Mouse (Mus musculus) liver, embryonic 15.5 days (tissue): ENCODE results near the gene Nek9. TPM values are rescaled to one million over a fixed set of nuclear protein-coding genes. Genes with fewer than 3 reads are reported as not detected.

Experiments used
- ATAC-seq: fragments of 200-750 bp; cut with Nextera tagmentation; 2 replicates; pipeline ENCODE4 v1.8.0; 2017; ENCODE audit warnings: moderate number of reproducible peaks, mild to moderate bottlenecking, moderate library complexity; ENCODE audit not compliant: insufficient read depth
- H3K27ac ChIP-seq: fragments of 300-500 bp; sonication (generic); replicated peaks from 2 replicates; pipeline ENCODE4 v1.5.1; 2015; ENCODE audit warnings: mild to moderate bottlenecking, inconsistent platforms
- H3K27me3 ChIP-seq: fragments of 300-500 bp; sonication (generic); 2 replicates; pipeline ENCODE4 v1.6.1; 2015; ENCODE audit warnings: mild to moderate bottlenecking, inconsistent platforms
- H3K36me3 ChIP-seq: fragments of 300-500 bp; sonication (generic); replicated peaks from 2 replicates; pipeline ENCODE4 v1.6.1; 2015; ENCODE audit warnings: moderate library complexity, mild to moderate bottlenecking, inconsistent platforms
- H3K4me1 ChIP-seq: fragments of 300-500 bp; sonication (generic); replicated peaks from 2 replicates; pipeline ENCODE4 v1.6.1; 2015; ENCODE audit warnings: inconsistent platforms
- H3K4me2 ChIP-seq: fragments of 300-500 bp; sonication (generic); 2 replicates; pipeline ENCODE4 v1.6.1; 2015; ENCODE audit warnings: moderate library complexity, mild to moderate bottlenecking, inconsistent platforms
- H3K4me3 ChIP-seq: fragments of 300-500 bp; sonication (generic); replicated peaks from 2 replicates; pipeline ENCODE4 v1.5.1; 2015; ENCODE audit warnings: mild to moderate bottlenecking, inconsistent platforms
- H3K9ac ChIP-seq: fragments of 300-500 bp; sonication (generic); 2 replicates; pipeline ENCODE4 v1.6.1; 2015; ENCODE audit warnings: moderate library complexity, mild to moderate bottlenecking, inconsistent platforms
- H3K9me3 ChIP-seq: fragments of 300-500 bp; sonication (generic); replicated peaks from 2 replicates; pipeline ENCODE4 v1.6.1; 2016; ENCODE audit warnings: inconsistent platforms
- WGBS: fragments of 180-500 bp; shearing (Covaris S2); methylation state at CpG from one replicate; pipeline ENCODE4 v1.1.7; 2015; ENCODE audit warnings: mixed read lengths; ENCODE audit not compliant: insufficient replicate concordance; 5-methylcytosine and 5-hydroxymethylcytosine counted together
- polyA plus RNA-seq: library from polyadenylated mRNA; unstranded; fragments of >200 nt; fragmentation: Nextera tagmentation; extraction: Ambion mirVana; gene quantifications from 2 replicates; pipeline ENCODE4 v1.2.1, GENCODE M21; 2015

The Nek9 gene
- polyA plus RNA-seq, 1 experiment from 2014 or later = 5.7 TPM

DNA sequence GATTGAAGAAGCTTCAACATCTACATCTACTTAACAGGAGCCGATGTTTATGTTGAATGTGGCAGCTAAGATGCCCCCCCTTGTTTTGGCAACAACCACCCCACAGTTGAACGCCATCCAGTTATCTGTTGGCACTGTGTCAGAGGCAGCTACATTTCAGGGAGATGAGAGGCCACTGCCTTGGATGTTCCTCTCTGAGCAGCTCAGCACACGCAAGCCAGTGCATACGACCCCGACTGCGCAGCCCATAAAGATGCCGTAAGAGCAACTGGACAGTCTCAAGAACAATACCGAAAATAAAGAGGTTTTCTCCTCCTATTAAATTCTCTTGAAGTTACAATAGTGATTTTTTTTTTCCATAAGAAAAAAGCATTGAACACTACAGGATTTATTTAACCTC is 74.6 kb downstream of the Nek9 start:
- no peak overlapping the region for H3K27ac ChIP-seq
- ATAC-seq = no peak

DNA sequence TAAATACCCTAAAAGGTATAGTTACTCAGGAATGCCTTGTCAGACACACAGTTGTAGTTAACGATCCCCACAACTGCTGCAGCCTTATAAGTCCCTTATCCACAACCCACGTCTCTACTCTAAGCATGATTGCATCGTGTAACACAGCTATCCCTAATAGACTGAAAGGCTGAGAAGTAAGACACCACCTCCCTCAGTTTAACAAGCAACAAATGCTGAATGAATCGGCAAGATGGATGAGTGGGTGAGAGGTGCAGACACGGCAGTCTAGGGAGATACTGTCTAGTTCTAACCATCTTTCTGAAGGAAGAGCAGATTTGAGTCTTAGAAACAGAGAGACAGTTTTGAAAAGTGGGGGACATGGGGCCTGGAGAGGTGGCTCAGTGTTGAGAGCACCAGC is 76.0 kb downstream of the Nek9 start:
- Histone ChIP-seq H3K4me1 (no peaks in the 10 kb centered on the region), H3K36me3 (no peaks in the 10 kb centered on the region), H3K27ac (no peak overlapping the region), H3K4me2 (no peak overlapping the region), H3K9ac (no peak overlapping the region), H3K9me3 (no peaks in the 10 kb centered on the region), H3K27me3 (no peaks in the 10 kb centered on the region), H3K4me3 (no peak overlapping the region)
- WGBS = 52% methylated on average over 5 of the region's 5 CpGs
- ATAC-seq = no peak

More for the DNA sequence above, 74.6 kb downstream of the Nek9 start:
- Histone ChIP-seq H3K9ac (no peak overlapping the region), H3K36me3 (no peaks in the 10 kb centered on the region), H3K4me3 (no peak overlapping the region), H3K4me1 (no peaks in the 10 kb centered on the region), H3K27me3 (no peaks in the 10 kb centered on the region), H3K9me3 (no peaks in the 10 kb centered on the region), H3K4me2 (no peak overlapping the region)
- 85% methylated on average over 8 of the region's 8 CpGs for WGBS

DNA sequence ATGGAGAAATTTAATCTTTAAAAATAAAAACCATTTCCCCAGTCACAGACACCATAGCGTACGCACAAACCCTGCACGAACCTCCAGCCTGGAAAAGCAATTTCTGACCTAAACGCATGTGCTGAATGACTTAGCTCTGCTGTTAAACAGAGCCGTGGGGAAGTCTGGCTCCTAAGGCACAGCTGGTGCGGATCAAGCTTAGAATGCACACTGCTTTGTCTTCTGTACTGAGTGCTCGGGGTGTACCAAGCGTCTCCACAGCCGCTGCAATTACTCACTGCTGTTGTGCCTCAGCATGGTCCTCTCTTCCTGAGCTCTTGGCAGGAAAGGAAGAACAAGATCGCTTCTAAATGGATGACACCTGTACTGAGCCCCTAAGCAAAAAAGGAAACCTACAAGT is 76.7 kb downstream of the Nek9 start:
- H3K36me3 ChIP-seq = no peaks in the 10 kb centered on the region
- no peak for ATAC-seq
- H3K27ac ChIP-seq = no peak overlapping the region
- WGBS = 72% methylated on average over 10 of the region's 10 CpGs
- H3K4me2 ChIP-seq = no peak overlapping the region
- H3K4me3 ChIP-seq = no peak overlapping the region
- H3K9ac ChIP-seq = no peak overlapping the region
- H3K4me1 ChIP-seq = no peaks in the 10 kb centered on the region
- no peaks in the 10 kb centered on the region for H3K9me3 ChIP-seq
- no peaks in the 10 kb centered on the region for H3K27me3 ChIP-seq

DNA sequence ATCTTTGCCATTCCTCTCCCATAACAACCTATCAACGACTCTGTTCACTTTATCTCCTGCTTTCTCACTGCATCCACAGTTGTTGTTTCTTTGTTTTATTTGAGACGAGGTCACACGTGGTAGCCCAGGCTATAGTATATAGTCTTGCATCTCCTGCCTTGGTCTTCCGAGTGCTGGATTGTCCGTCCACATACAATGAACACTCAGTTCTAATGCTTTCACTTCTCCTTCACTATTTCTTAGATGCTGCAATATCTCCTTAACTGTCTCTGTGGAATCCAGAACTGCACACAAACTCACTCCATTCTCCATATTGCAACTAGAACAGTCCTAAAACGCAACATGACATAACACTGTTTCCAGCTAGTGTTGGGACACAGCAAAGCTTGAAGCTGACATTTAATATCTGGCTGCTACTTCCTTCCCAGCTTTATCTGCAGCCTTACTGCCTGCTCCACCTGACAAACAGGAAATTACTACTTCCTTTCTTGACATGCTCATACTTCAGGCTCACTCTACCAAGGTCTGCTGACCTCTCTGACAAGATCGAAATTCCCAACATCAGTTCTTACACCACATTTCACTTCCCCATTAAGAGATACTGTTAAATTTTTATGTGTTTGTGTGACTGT is 82.0 kb downstream of the Nek9 start:
- Histone ChIP-seq H3K27me3 (no peaks in the 10 kb centered on the region), H3K4me1 (peaks cover 7% of the 10 kb centered on the region; the same call in 1 of the 2 replicates), H3K36me3 (no peaks in the 10 kb centered on the region), H3K4me2 (no peak overlapping the region), H3K9ac (no peak overlapping the region), H3K9me3 (no peaks in the 10 kb centered on the region), H3K4me3 (no peak overlapping the region), H3K27ac (peak overlapping the region; percentile 39; the same call in 1 of the 2 replicates)
- 16% methylated on average over 7 of the region's 7 CpGs for WGBS
- ATAC-seq = peak; percentile 18; the same call in 1 of the 2 replicates

DNA sequence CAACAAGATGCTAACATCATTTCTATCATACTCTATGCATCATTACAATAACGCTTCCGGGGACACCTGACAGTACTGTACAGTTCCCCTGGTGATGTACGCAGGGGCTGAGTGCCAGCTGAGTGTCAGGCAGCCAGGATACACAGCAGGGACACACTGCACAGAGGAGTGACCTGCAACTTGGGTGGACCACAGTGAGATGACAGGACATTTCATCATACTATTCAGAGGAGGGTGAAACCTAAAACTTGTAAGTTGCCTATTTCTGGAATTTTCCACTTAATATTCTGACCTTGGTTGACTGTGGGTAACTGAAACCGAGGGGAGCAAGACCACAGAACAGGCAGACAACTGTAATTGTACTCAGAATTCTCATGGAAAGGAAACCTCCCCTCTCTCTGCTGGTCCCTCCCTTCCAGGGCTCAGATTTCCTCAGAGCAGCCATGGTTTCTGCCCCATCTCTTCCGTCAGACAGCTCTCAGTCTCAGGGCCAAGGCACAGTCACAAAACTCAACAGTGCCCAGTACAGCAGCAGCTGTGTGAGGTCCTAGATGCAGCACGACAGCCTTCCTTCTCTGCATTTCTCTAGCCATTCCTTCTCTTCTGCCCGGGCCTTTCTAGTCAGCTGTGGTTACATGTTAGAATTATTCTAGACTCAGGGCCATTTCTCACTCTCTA is 82.9 kb downstream of the Nek9 start:
- H3K27ac ChIP-seq = no peak overlapping the region
- no peaks in the 10 kb centered on the region for H3K27me3 ChIP-seq

DNA sequence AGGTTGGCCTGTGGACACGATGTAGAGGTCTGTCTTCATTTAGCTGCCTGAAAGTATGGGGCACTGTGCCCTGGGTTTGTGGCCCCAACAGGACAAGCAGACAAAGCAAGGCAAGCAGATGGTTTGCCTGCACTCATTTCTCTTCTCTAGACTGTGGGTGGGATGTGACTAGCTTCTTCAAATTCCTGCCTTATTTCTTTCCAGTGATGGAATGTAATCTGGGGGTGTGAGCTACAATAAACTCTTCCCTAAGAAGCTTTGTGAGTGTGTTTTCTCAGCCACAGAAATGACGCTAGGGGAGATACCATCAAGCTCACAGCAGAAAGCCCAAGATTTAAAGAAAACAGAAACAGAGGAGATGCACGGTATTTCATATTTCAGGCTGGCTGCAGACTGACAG is 87.1 kb downstream of the Nek9 start:
- 65% methylated on average over 3 of the region's 3 CpGs for WGBS
- no peak overlapping the region for H3K4me3 ChIP-seq
- no peaks in the 10 kb centered on the region for H3K36me3 ChIP-seq
- ATAC-seq = no peak
- H3K27me3 ChIP-seq = no peaks in the 10 kb centered on the region
- no peaks in the 10 kb centered on the region for H3K9me3 ChIP-seq
- no peak overlapping the region for H3K9ac ChIP-seq
- no peak overlapping the region for H3K27ac ChIP-seq
- H3K4me1 ChIP-seq = peaks cover 4% of the 10 kb centered on the region; the same call in 1 of the 2 replicates
- H3K4me2 ChIP-seq = no peak overlapping the region

More for the DNA sequence above, 82.9 kb downstream of the Nek9 start:
- Histone ChIP-seq H3K9ac (no peak overlapping the region), H3K9me3 (no peaks in the 10 kb centered on the region), H3K4me3 (no peak overlapping the region), H3K4me2 (no peak overlapping the region), H3K4me1 (peaks cover 7% of the 10 kb centered on the region; the same call in 1 of the 2 replicates), H3K36me3 (no peaks in the 10 kb centered on the region)
- no peak for ATAC-seq
- 53% methylated on average over 7 of the region's 7 CpGs for WGBS

Other genes starting within 250 kb of the Nek9 start
- 2.8 and 3.1 TPM in 2 replicates for gene Prox2, start 228.6 kb downstream of the Nek9 start, polyA plus RNA-seq
- 69.4 and 73.5 TPM in 2 replicates for gene Dlst, start 228.5 kb downstream of the Nek9 start, polyA plus RNA-seq
- 0.56 and 0.64 TPM in 2 replicates for gene Rps6kl1, start 188.1 kb downstream of the Nek9 start, polyA plus RNA-seq
- 0.52 and 0.56 TPM in 2 replicates for gene Pgf, start 161.6 kb downstream of the Nek9 start, polyA plus RNA-seq
- 34.9 and 36.4 TPM in 2 replicates for gene Eif2b2, start 119.9 kb downstream of the Nek9 start, polyA plus RNA-seq
- gene Mlh3, start 68.8 kb downstream of the Nek9 start, polyA plus RNA-seq = 2.1 and 2.4 TPM in 2 replicates
- gene Acyp1, start 50.9 kb downstream of the Nek9 start, polyA plus RNA-seq = 36.6 and 50.7 TPM in 2 replicates
- 0.08 and 0.12 TPM in 2 replicates for gene Zc2hc1c, start 50.8 kb downstream of the Nek9 start, polyA plus RNA-seq
- 162 and 163 TPM in 2 replicates for gene Tmed10, start 35.5 kb upstream of the Nek9 start, polyA plus RNA-seq
- gene Fos, start 134.5 kb upstream of the Nek9 start, polyA plus RNA-seq = 1.5 and 1.7 TPM in 2 replicates